Mouse (Mus musculus) neural tube, embryonic 15.5 days (tissue): Measurements from ENCODE around the gene Pak7. TPM values are rescaled to one million over a fixed set of nuclear protein-coding genes. Genes with fewer than 3 reads are reported as not detected.
"Not testable (repeated sequence)": the region's sequence is repeated elsewhere in the genome, so short reads cannot be mapped to it uniquely, and the experiment has no call there.

Experiments
- ATAC-seq: fragments of 200-750 bp; cut with Nextera tagmentation; 2 replicates; pipeline ENCODE4 v1.8.0; 2017; ENCODE audit warnings: mild to moderate bottlenecking, moderate TSS enrichment, moderate library complexity; ENCODE audit not compliant: low FRiP score
- H3K27ac ChIP-seq: fragments of 300-500 bp; sonication (generic); replicated peaks from 2 replicates; pipeline ENCODE4 v1.5.1; 2015; ENCODE audit warnings: mild to moderate bottlenecking, inconsistent platforms
- H3K27me3 ChIP-seq: fragments of 300-500 bp; sonication (generic); replicated peaks from 2 replicates; pipeline ENCODE4 v1.6.1; 2015; ENCODE audit warnings: inconsistent platforms
- H3K36me3 ChIP-seq: fragments of 300-500 bp; sonication (generic); 2 replicates; pipeline ENCODE4 v1.6.1; 2015; ENCODE audit warnings: inconsistent platforms
- H3K4me1 ChIP-seq: fragments of 300-500 bp; sonication (generic); 2 replicates; pipeline ENCODE4 v1.6.1; 2015; ENCODE audit warnings: inconsistent platforms
- H3K4me2 ChIP-seq: fragments of 300-500 bp; sonication (generic); 2 replicates; pipeline ENCODE4 v1.6.1; 2015; ENCODE audit warnings: inconsistent platforms, mild to moderate bottlenecking, moderate library complexity
- H3K4me3 ChIP-seq: fragments of 300-500 bp; sonication (generic); replicated peaks from 2 replicates; pipeline ENCODE4 v1.5.1; 2015; ENCODE audit warnings: mild to moderate bottlenecking, inconsistent platforms
- H3K9ac ChIP-seq: fragments of 300-500 bp; sonication (generic); replicated peaks from 2 replicates; pipeline ENCODE4 v1.6.1; 2015; ENCODE audit warnings: mild to moderate bottlenecking, inconsistent platforms
- H3K9me3 ChIP-seq: fragments of 300-500 bp; sonication (generic); replicated peaks from 2 replicates; pipeline ENCODE4 v1.6.1; 2016; ENCODE audit warnings: inconsistent platforms
- WGBS: fragments of 180-500 bp; shearing (Covaris S2); methylation state at CpG from one replicate; pipeline ENCODE4 v1.1.7; 2015; ENCODE audit warnings: mixed read lengths; 5-methylcytosine and 5-hydroxymethylcytosine counted together
- polyA plus RNA-seq: library from polyadenylated mRNA; unstranded; fragments of >200 nt; fragmentation: Nextera tagmentation; extraction: Ambion mirVana; gene quantifications from 2 replicates; pipeline ENCODE4 v1.2.1, GENCODE M21; 2015

Gene Pak7
- 19.2 and 24.8 TPM in 2 replicates for polyA plus RNA-seq

GRCm38 (mm10) chr2:136387181-136388131 lies at the start of gene Pak7:
Pak7 (minus strand) TSS chr2:136387967.
- Histone ChIP-seq H3K4me2 (peak within 1 kb of the TSS; percentile 59), H3K27ac (peak within 1 kb of the TSS; percentile 95), H3K9ac (peak within 1 kb of the TSS; percentile 85), H3K36me3 (no peaks in the 10 kb centered on the region), H3K9me3 (no peaks in the 10 kb centered on the region), H3K27me3 (no peaks in the 10 kb centered on the region), H3K4me1 (0 out of 2 replicates have a peak, but pooled peaks cover 6% of the 10 kb centered on the region), H3K4me3 (peak within 1 kb of the TSS; percentile 63)
- peak; percentile 96 for ATAC-seq
- under 1% methylated on average over 39 of the region's 39 CpGs for WGBS

DNA sequence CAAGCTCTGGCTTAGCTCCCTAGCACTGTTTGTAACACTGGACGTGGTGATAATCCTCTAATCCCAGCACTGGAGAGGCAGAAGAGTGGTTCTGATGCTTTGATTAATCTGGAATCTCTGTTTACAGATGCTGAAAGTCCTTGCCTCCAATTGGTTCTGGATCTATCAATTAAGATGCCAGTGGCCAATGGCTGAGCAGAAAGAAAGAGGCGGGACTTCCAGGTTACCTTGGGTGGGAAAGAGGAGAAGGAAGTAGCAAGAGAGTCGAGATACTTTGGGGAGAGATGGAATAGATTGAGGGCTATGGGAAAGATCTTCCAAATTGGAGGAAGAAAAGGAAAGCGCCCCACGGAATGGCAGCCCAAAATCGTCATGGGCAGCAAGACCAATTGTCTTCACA lies 37.8 kb upstream of the Pak7 start:
- no peak for ATAC-seq
- Histone ChIP-seq H3K4me3 (no peak overlapping the region), H3K9me3 (no peaks in the 10 kb centered on the region), H3K9ac (no peak overlapping the region), H3K27ac (no peak overlapping the region), H3K4me1 (no peaks in the 10 kb centered on the region), H3K27me3 (no peaks in the 10 kb centered on the region), H3K4me2 (no peak overlapping the region), H3K36me3 (no peaks in the 10 kb centered on the region)
- 86% methylated on average over 6 of the region's 6 CpGs for WGBS

GRCm38 (mm10) chr2:136419543-136419942 lies 31.8 kb upstream of the Pak7 start:
- no peaks in the 10 kb centered on the region for H3K4me1 ChIP-seq
- no peak overlapping the region for H3K9ac ChIP-seq
- 89% methylated on average over 1 of the region's 1 CpGs for WGBS
- no peaks in the 10 kb centered on the region for H3K27me3 ChIP-seq
- H3K27ac ChIP-seq: no peak overlapping the region
- no peak for ATAC-seq
- no peak overlapping the region for H3K4me3 ChIP-seq
- no peaks in the 10 kb centered on the region for H3K9me3 ChIP-seq
- H3K36me3 ChIP-seq: no peaks in the 10 kb centered on the region
- H3K4me2 ChIP-seq: no peak overlapping the region

DNA sequence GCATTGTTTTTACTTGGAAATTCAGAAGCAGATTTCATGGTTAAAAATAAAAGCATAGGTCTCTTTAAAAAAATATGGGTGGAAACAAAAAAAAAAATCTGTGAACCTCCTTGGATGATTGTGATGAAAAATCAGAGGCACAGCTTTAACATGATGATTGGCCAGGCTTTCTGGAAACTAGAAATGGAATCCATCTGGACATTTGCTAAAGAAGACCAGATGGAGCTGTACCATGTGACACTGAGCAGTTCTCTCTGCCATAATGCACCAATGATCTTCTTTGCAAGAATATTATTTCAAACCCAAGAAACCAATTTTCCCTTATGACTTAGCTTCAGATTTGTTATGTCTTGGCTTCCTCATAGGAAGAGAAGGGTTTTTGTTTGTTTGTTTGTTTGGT lies 28.6 kb upstream of the Pak7 start:
- Histone ChIP-seq H3K9me3 (no peaks in the 10 kb centered on the region), H3K9ac (no peak overlapping the region), H3K4me1 (no peaks in the 10 kb centered on the region), H3K4me2 (no peak overlapping the region), H3K4me3 (no peak overlapping the region), H3K27ac (no peak overlapping the region), H3K36me3 (no peaks in the 10 kb centered on the region), H3K27me3 (no peaks in the 10 kb centered on the region)
- ATAC-seq: no peak

GRCm38 (mm10) chr2:136402587-136402986 lies 14.8 kb upstream of the Pak7 start:
- Histone ChIP-seq H3K36me3 (no peaks in the 10 kb centered on the region), H3K9ac (no peak overlapping the region), H3K4me1 (no peaks in the 10 kb centered on the region), H3K27me3 (no peaks in the 10 kb centered on the region), H3K4me3 (no peak overlapping the region), H3K9me3 (no peaks in the 10 kb centered on the region), H3K27ac (no peak overlapping the region), H3K4me2 (no peak overlapping the region)
- ATAC-seq: no peak
- WGBS: 87% methylated on average over 4 of the region's 4 CpGs

DNA sequence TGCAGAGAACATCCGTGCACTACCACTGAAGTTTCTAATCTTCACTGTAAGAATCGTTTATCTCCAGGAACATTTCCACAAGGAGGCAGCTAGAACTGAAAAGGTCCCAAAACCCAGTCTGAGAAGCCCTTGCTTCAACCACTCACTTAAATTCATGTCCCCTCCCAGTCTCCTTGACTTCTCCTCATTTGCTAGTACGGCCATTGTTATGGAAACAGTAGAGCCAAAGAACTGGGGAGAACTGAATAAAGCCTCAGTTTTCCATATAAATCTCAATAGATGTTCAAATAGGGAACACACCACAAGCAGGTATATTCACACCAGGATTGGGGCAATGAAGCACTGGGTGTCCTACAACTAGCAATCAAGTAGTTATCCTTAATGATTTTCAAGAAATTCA lies 12.4 kb downstream of the Pak7 start:
- Histone ChIP-seq H3K4me3 (no peak overlapping the region), H3K27ac (no peak overlapping the region), H3K36me3 (no peaks in the 10 kb centered on the region), H3K4me1 (no peaks in the 10 kb centered on the region), H3K27me3 (no peaks in the 10 kb centered on the region), H3K4me2 (no peak overlapping the region), H3K9me3 (no peaks in the 10 kb centered on the region), H3K9ac (no peak overlapping the region)
- WGBS: 43% methylated on average over 3 of the region's 3 CpGs
- no peak for ATAC-seq

- no peak overlapping the region for H3K9ac ChIP-seq
- no peaks in the 10 kb centered on the region for H3K27me3 ChIP-seq
- no peaks in the 10 kb centered on the region for H3K4me1 ChIP-seq
- no peak overlapping the region for H3K4me2 ChIP-seq
- no peak overlapping the region for H3K27ac ChIP-seq
- no peak overlapping the region for H3K4me3 ChIP-seq
- no peaks in the 10 kb centered on the region for H3K9me3 ChIP-seq
- ATAC-seq: no peak
- H3K36me3 ChIP-seq: no peaks in the 10 kb centered on the region
- WGBS: 63% methylated on average over 1 of the region's 1 CpGs
Observed at GRCm38 (mm10) chr2:136372361-136372760, 15.4 kb downstream of the Pak7 start.

GRCm38 (mm10) chr2:136351393-136352096 lies 36.2 kb downstream of the Pak7 start:
- Histone ChIP-seq H3K4me2 (no peak overlapping the region), H3K4me1 (no peaks in the 10 kb centered on the region), H3K4me3 (no peak overlapping the region), H3K36me3 (no peaks in the 10 kb centered on the region), H3K9ac (no peak overlapping the region), H3K27ac (no peak overlapping the region), H3K27me3 (no peaks in the 10 kb centered on the region), H3K9me3 (no peaks in the 10 kb centered on the region)
- WGBS: 86% methylated on average over 2 of the region's 2 CpGs
- no peak for ATAC-seq

- no peaks in the 10 kb centered on the region for H3K27me3 ChIP-seq
- no peak overlapping the region for H3K4me3 ChIP-seq
- ATAC-seq: no peak
- H3K9ac ChIP-seq: no peak overlapping the region
- H3K4me2 ChIP-seq: no peak overlapping the region
- H3K9me3 ChIP-seq: no peaks in the 10 kb centered on the region
- H3K27ac ChIP-seq: no peak overlapping the region
- no peaks in the 10 kb centered on the region for H3K4me1 ChIP-seq
- 68% methylated on average over 3 of the region's 3 CpGs for WGBS
- no peaks in the 10 kb centered on the region for H3K36me3 ChIP-seq
Observed at GRCm38 (mm10) chr2:136350459-136350858, 37.3 kb downstream of the Pak7 start.

GRCm38 (mm10) chr2:136349671-136350275 lies 38.0 kb downstream of the Pak7 start:
- no peaks in the 10 kb centered on the region for H3K4me1 ChIP-seq
- no peak overlapping the region for H3K27ac ChIP-seq
- no peaks in the 10 kb centered on the region for H3K27me3 ChIP-seq
- no peak overlapping the region for H3K4me2 ChIP-seq
- no peaks in the 10 kb centered on the region for H3K36me3 ChIP-seq
- no peaks in the 10 kb centered on the region for H3K9me3 ChIP-seq
- H3K9ac ChIP-seq: no peak overlapping the region
- WGBS: 70% methylated on average over 8 of the region's 8 CpGs
- H3K4me3 ChIP-seq: no peak overlapping the region
- no peak for ATAC-seq

GRCm38 (mm10) chr2:136344240-136344780 lies 43.5 kb downstream of the Pak7 start:
- not testable (repeated sequence) for H3K27ac ChIP-seq, H3K27me3 ChIP-seq, H3K9ac ChIP-seq, H3K9me3 ChIP-seq, H3K4me3 ChIP-seq, H3K4me1 ChIP-seq, H3K36me3 ChIP-seq, ATAC-seq, H3K4me2 ChIP-seq
- WGBS: 88% methylated on average over 4 of the region's 4 CpGs
